Mouse (Mus musculus) heart, adult 2 months (tissue): ENCODE data around the gene Ndnf. TPM values are rescaled to one million over a fixed set of nuclear protein-coding genes. Genes with fewer than 3 reads are reported as not detected.

Experiments used
- DNase-seq, 2 experiments: peaks; one replicate each; pipeline ENCODE4 v3.0.0; 2021
- H3K27ac ChIP-seq: fragments of 200-600 bp; 2 replicates; pipeline ENCODE4 v1.8.1; 2022
- H3K27me3 ChIP-seq: fragments of 200-500 bp; 2 replicates; pipeline ENCODE4 v1.6.1; 2012; ENCODE audit warnings: mild to moderate bottlenecking, low read length, inconsistent platforms, mixed read lengths; ENCODE audit not compliant: control insufficient read depth, insufficient read depth
- H3K36me3 ChIP-seq: fragments of 200-500 bp; 2 replicates; pipeline ENCODE4 v1.6.1; 2012; ENCODE audit warnings: low read length, inconsistent platforms; ENCODE audit not compliant: control insufficient read depth, insufficient read depth
- H3K4me1 ChIP-seq: fragments of 200-500 bp; 2 replicates; pipeline ENCODE4 v1.6.1; 2011; ENCODE audit warnings: low read length; ENCODE audit not compliant: control insufficient read depth, insufficient read depth
- H3K4me3 ChIP-seq: fragments of 200-600 bp; 2 replicates; pipeline ENCODE4 v1.8.1; 2022
- H3K79me2 ChIP-seq: fragments of 200-500 bp; replicated peaks from 2 replicates; pipeline ENCODE4 v1.6.1; 2012; ENCODE audit warnings: mild to moderate bottlenecking, inconsistent platforms, low read length, moderate library complexity, mixed read lengths; ENCODE audit not compliant: control insufficient read depth, insufficient read depth
- H3K9ac ChIP-seq: fragments of 200-500 bp; 2 replicates; pipeline ENCODE4 v1.6.1; 2012; ENCODE audit warnings: low read depth, mild to moderate bottlenecking, control low read depth, inconsistent platforms, low read length, mixed read lengths
- CTCF ChIP-seq: fragments of 200-600 bp; IDR thresholded peaks from 2 replicates; pipeline ENCODE4 v1.8.1; 2022; ENCODE audit warnings: antibody characterized with exemption, mild to moderate bottlenecking, moderate library complexity
- EP300 ChIP-seq: fragments of 200-500 bp; IDR thresholded peaks from 2 replicates; pipeline ENCODE4 v1.6.1; 2011; ENCODE audit warnings: low read depth, low read length, control low read depth; ENCODE audit not compliant: insufficient read depth
- POLR2A ChIP-seq: fragments of 200-500 bp; IDR thresholded peaks from 2 replicates; pipeline ENCODE4 v1.6.1; 2011; ENCODE audit warnings: mild to moderate bottlenecking, low read depth, low read length, control low read depth; ENCODE audit not compliant: insufficient read depth
- WGBS: fragments of 180-500 bp; shearing (Covaris S2); methylation state at CpG from one replicate; pipeline ENCODE4 v1.1.7; 2018; 5-methylcytosine and 5-hydroxymethylcytosine counted together
- intact Hi-C: fragments of 180-260 bp; cut with DNase I; formaldehyde crosslinking; loops from one replicate; pipeline ENCODE4 v1.15.1; 2025
- polyA plus RNA-seq: library from polyadenylated mRNA; depleted of rRNA; stranded (reverse); fragments of >200 nt; gene quantifications from 2 replicates; pipeline ENCODE4 v1.2.3, GENCODE M21; 2012
- total RNA-seq, 2 experiments: library from RNA; stranded (reverse); gene quantifications; 2 replicates each; pipeline ENCODE4 v1.2.3; 2021

The Ndnf gene
- total and polyA plus RNA-seq, 3 experiments: 2.5 to 3.6 (median 2.8) TPM

GRCm38 (mm10) chr6:65669971-65670370 is 1.4 kb upstream of the Ndnf start:
- TF ChIP-seq EP300 (no peak), POLR2A (no peak), CTCF (no peak)
- Histone ChIP-seq H3K9ac (no peak overlapping the region), H3K36me3 (no peaks in the 10 kb centered on the region), H3K4me1 (no peaks in the 10 kb centered on the region), H3K79me2 (no peaks in the 10 kb centered on the region), H3K27ac (no peak overlapping the region), H3K27me3 (peaks cover 4% of the 10 kb centered on the region; the same call in 1 of the 2 replicates), H3K4me3 (no peak overlapping the region)
- intact Hi-C loops: loop anchor here (10.0 kb wide), 1 partner anchor 105 kb away; the partner anchor contains the start of gene Prdm5
- no peak for DNase-seq
- WGBS: 89% methylated on average over 2 of the region's 2 CpGs

- H3K27ac ChIP-seq: no peak overlapping the region
- peak overlapping the region; percentile 53; the same call in 1 of the 2 replicates for H3K9ac ChIP-seq
- intact Hi-C loops: loop anchor here (10.0 kb wide), 1 partner anchor 104 kb away; the partner anchor contains the start of gene Prdm5
- no peaks in the 10 kb centered on the region for H3K79me2 ChIP-seq
- no peak for DNase-seq
- H3K27me3 ChIP-seq: peaks cover 4% of the 10 kb centered on the region; the same call in 1 of the 2 replicates
- 34% methylated on average over 21 of the region's 21 CpGs for WGBS
- H3K36me3 ChIP-seq: no peaks in the 10 kb centered on the region
- no peak overlapping the region for H3K4me3 ChIP-seq
- no peaks in the 10 kb centered on the region for H3K4me1 ChIP-seq
- TF ChIP-seq POLR2A (no peak), CTCF (no peak), EP300 (no peak)
These were observed 394 bp upstream of the Ndnf start for GRCm38 (mm10) chr6:65670981-65671411.

DNA sequence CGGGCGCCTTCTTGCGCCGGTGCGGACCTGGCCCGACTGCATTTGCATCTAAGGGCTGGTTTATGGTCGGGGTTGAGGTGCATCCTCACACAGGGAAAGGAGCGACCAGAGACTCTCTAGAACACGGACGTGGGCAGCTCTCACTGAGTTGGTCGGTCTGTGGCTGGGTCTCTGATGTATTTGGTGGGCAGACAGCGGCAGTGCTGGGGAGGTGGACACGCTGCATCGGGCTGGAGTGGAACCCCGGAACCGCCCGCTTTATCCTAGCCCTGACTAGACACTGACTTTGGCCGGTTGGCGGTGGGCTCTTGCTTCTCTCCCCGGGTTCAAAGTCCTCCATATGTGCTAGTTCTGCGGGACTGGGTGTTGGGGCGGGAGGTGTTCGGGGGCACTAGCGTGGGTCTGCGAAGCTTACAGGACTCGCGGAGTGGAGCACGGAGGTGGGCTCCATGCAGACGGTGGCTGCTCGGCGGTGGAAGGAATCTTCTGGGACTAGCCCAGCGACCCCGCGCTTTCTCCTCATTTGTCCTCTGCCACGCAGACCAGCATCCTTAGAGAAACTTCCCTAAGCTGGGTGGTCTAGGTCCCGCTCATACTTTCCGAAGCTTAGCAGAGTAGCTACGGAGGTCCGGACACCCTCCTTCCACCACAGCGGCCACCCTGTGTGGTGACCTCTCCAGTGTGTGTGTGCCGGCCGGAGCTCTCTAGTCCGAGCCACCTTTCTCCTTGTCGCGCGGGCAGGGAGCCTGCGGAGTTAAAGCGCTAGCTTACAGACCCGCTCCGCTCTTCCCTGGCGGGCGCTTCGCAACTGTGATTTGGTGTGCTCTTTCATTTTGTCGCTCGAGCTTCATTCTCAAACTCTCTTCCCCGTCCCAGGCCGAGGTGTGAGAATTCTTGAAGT is 991 bp downstream of the Ndnf start:
- TF ChIP-seq POLR2A (no peak), EP300 (no peak), CTCF (no peak)
- no peaks in the 10 kb centered on the region for H3K36me3 ChIP-seq
- H3K27me3 ChIP-seq: peaks cover 4% of the 10 kb centered on the region; the same call in 1 of the 2 replicates
- DNase-seq: peak; percentile 42 to 52
- H3K9ac ChIP-seq: peak overlapping the region; percentile 51
- H3K4me1 ChIP-seq: no peaks in the 10 kb centered on the region
- no peak overlapping the region for H3K27ac ChIP-seq
- WGBS: under 1% methylated on average over 57 of the region's 57 CpGs
- H3K79me2 ChIP-seq: no peaks in the 10 kb centered on the region
- H3K4me3 ChIP-seq: peak overlapping the region; percentile 69
- intact Hi-C loops: loop anchor here (10.0 kb wide), 1 partner anchor 102 kb away; the partner anchor contains the start of gene Prdm5

DNA sequence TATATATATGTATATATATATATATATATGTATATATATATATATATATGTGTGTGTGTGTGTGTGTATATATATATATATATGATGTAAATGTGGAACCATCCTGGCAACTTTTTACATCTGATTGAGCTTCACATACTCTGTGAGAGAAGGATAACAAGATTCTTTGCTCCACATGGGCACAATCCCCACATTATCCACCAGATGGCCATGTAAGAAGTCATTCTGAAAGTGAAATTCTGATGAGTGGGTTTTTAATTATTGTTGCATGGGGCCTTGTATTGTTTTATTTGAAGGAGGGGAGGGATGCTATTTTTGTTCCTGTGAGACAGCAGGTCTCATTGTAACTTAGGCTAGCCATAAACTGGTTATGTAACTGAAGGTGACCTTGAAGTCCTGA is 22.5 kb downstream of the Ndnf start:
- Histone ChIP-seq H3K4me1 (no peaks in the 10 kb centered on the region), H3K27ac (no peak overlapping the region), H3K4me3 (no peak overlapping the region), H3K9ac (no peak overlapping the region), H3K36me3 (no peaks in the 10 kb centered on the region), H3K79me2 (no peaks in the 10 kb centered on the region), H3K27me3 (no peaks in the 10 kb centered on the region)
- no peak for DNase-seq
- peak; percentile 39 for TF ChIP-seq CTCF
- TF ChIP-seq EP300: no peak
- no peak for TF ChIP-seq POLR2A
- intact Hi-C loops: no loop called here

DNA sequence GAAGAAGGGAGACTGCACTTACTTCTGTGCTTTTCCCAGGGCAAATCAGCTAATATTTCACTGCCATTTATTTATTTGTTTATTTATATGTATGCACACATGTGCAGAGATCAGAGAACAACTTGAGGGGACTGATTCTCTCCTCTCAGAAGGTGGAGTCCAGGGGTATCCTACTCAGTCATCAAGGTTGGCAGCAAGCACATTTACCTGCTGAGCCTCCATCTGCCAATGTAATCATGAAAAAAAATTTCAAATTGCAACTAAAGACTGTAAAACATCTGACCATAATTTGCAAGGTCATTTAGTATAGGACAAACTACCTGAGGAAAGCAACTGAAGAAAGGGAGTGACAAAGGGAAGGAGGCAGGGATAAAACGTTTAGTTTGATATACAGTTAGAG is 49.3 kb downstream of the Ndnf start:
- Histone ChIP-seq H3K27ac (no peak overlapping the region), H3K4me3 (no peak overlapping the region), H3K79me2 (no peaks in the 10 kb centered on the region), H3K36me3 (no peaks in the 10 kb centered on the region), H3K9ac (no peak overlapping the region), H3K4me1 (no peaks in the 10 kb centered on the region), H3K27me3 (no peaks in the 10 kb centered on the region)
- TF ChIP-seq POLR2A: no peak
- TF ChIP-seq CTCF: no peak
- no peak for TF ChIP-seq EP300
- DNase-seq: no peak
- 41% methylated on average over 1 of the region's 1 CpGs for WGBS
- intact Hi-C loops: no loop called here

- H3K36me3 ChIP-seq: no peaks in the 10 kb centered on the region
- no peak overlapping the region for H3K4me3 ChIP-seq
- DNase-seq: no peak
- WGBS: 72% methylated on average over 2 of the region's 2 CpGs
- H3K9ac ChIP-seq: no peak overlapping the region
- H3K4me1 ChIP-seq: no peaks in the 10 kb centered on the region
- H3K27ac ChIP-seq: no peak overlapping the region
- TF ChIP-seq CTCF (no peak), POLR2A (no peak), EP300 (no peak)
- intact Hi-C loops: no loop called here
- no peaks in the 10 kb centered on the region for H3K27me3 ChIP-seq
- no peaks in the 10 kb centered on the region for H3K79me2 ChIP-seq
These were observed 54.3 kb downstream of the Ndnf start for GRCm38 (mm10) chr6:65725677-65726076.
